Mouse (Mus musculus) C3H10T1/2 (cell line): ENCODE data around the gene Gm8369. TPM values are rescaled to one million over a fixed set of nuclear protein-coding genes. Genes with fewer than 3 reads are reported as not detected.

ENCODE experiments used
- polyA plus RNA-seq, 2 experiments: library from polyadenylated mRNA; unstranded; fragments of >200 nt; fragmentation: generic; extraction: Trizol; gene quantifications; one replicate each; pipeline ENCODE4 v1.2.1; 2012; ENCODE audit warnings: missing spikeins in 2 of 2

Gene Gm8369
- not detected for polyA plus RNA-seq

DNA sequence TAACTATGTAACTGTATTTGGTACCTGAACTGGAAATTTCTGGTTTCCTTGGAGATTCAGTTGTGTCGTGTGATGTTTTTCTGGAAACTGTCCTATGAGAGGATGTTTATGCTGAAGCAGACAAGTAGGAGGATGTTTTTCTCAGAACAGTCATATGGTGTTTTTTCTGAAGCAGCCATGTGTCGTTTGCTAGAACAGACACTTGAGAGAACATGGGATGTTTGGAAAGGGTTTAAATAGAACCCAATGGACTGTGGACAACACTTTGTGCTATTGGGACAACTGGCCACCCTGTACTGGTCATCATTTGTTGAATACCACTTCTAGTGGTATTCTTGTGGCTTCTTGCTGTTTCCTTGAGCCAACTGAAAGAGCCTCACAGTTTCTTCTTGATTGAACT, at the start of gene Gm8369:
Gm8369 (plus strand) TSS at position 193 of the 400 bp plus-strand sequence.

DNA sequence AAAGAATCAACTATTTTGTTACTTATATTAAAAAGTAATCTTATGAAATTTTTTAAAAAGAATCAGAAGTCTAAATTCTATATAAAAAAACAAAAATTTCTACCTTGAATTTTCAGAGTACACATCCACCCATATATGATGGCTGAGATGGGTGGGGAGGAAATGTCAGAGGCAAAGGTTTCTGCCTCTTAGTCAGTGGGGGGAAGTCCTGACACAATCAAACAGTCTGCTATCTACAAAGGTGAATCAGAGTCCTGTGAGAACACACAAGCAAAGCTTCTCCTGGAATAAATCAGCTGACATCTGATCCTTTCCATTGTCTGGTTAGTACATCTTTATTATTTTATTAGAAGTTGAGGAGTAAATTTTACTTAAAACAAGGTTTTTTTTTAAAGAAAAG, 42.4 kb upstream of the Gm8369 start, which contains the start of gene Ms4a4b:
Ms4a4b (plus strand) TSS at position 216 of the 400 bp plus-strand sequence.

DNA sequence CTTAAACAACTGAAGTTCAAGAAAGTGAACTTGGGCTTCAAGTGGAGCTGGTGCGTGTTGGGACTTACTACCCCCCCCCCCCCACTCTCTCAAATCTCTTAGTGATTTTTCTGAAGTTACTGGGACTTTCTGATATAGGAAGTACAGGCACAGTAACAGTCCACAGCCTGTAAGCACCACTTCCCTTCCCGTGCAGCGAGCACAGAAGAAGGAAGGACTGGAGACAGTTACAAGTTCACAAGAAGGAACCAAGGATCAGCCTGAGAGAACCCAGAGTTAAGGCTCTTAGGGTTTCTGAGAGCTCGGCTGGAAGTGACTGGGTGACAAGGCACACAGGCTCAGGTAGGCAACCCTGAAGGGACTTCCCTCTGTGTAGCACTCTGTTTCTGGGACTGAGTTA, 16.5 kb upstream of the Gm8369 start, which contains the start of gene Ms4a6c:
Ms4a6c (plus strand) TSS at position 152 of the 400 bp plus-strand sequence.

DNA sequence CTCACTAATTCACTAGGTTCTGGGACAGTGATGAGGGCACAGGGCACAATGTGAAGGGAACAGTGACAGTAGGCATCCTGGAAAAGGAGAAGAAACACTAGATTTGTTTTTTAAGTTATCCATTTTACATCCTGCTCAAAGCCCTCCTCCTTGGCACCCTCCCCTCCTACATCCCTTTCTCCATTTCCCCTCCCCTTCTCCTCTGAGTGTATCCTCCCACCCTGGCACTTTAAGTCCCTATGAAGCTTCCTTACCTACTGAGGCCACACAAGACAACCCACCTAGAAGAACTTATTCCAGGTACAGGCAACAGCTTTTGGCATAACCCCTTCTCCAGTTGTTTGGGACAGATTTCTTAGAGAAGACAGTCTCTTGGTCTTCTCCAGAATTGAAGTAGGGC, 30.5 kb downstream of the Gm8369 start, which contains the start of gene Ms4a6b:
Ms4a6b (plus strand) TSS at position 267 of the 400 bp plus-strand sequence.

DNA sequence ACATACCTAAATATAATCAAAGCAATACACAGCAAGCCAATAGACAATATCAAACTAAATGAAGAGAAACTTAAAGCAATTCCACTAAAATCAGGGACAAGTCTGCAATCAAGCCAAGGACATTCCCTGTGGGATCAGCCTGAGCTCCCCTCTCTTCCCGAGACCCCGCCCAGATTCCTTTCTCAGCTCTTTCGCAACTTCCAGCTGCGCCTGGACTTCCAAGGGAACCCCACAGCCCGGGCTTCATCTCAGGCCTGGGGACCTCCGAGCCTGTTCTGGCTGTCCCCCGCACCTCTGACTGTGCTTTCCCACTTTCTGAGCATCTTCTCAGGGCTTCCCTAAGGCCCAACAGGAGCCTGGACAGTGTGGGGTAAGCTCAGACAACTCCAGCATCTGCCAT, 50.9 kb downstream of the Gm8369 start, which contains the start of gene Ms4a4d:
Ms4a4d (plus strand) TSS at position 209 of the 400 bp plus-strand sequence.

Other genes starting within 250 kb of the Gm8369 start
- gene Ms4a1, start 219.7 kb upstream of the Gm8369 start, polyA plus RNA-seq, result not detected
- not detected for gene Ms4a5, start 202.1 kb upstream of the Gm8369 start, polyA plus RNA-seq
- gene Ms4a14, start 171.5 kb upstream of the Gm8369 start, polyA plus RNA-seq, result not detected
- not detected for gene Ms4a7, start 149.8 kb upstream of the Gm8369 start, polyA plus RNA-seq
- not detected for gene Ms4a4a, start 110.4 kb upstream of the Gm8369 start, polyA plus RNA-seq
- not detected for gene Ms4a4c, start 81.2 kb upstream of the Gm8369 start, polyA plus RNA-seq
- not detected for gene Ms4a4b, start 42.4 kb upstream of the Gm8369 start, polyA plus RNA-seq
- gene Ms4a6c, start 16.6 kb upstream of the Gm8369 start, polyA plus RNA-seq, result not detected
- not detected for gene Ms4a6b, start 30.6 kb downstream of the Gm8369 start, polyA plus RNA-seq
- not detected for gene Ms4a4d, start 50.9 kb downstream of the Gm8369 start, polyA plus RNA-seq
- under 1 TPM in 1 of 2 experiments, not detected in 1; 0.09 TPM for gene Ms4a6d, start 118.9 kb downstream of the Gm8369 start, polyA plus RNA-seq
- not detected for gene Ms4a2, start 137.8 kb downstream of the Gm8369 start, polyA plus RNA-seq
- not detected for gene Ms4a3, start 154.9 kb downstream of the Gm8369 start, polyA plus RNA-seq
- gene Oosp2, start 174.6 kb downstream of the Gm8369 start, polyA plus RNA-seq, result not detected
- not detected for gene Oosp1, start 205.2 kb downstream of the Gm8369 start, polyA plus RNA-seq
- not detected for gene Oosp3, start 211.1 kb downstream of the Gm8369 start, polyA plus RNA-seq